Mouse (Mus musculus) splenic B cell, adult 2 months (primary cell): ENCODE data around the gene Chl1.
A peak's percentile ranks its signal among the peaks of the same experiment; 100 is the strongest.

Source experiments
- DNase-seq: peaks from one replicate; pipeline ENCODE4 v3.0.0-alpha.2; 2011; ENCODE audit warnings: low read depth, low spot score
- H3K27me3 ChIP-seq: 2 replicates; pipeline ENCODE4 v1.6.1; 2012; ENCODE audit warnings: mild to moderate bottlenecking, low read length, moderate library complexity, mixed read lengths; ENCODE audit not compliant: control insufficient read depth, poor library complexity, insufficient read depth, severe bottlenecking
- H3K36me3 ChIP-seq: 2 replicates; pipeline ENCODE4 v1.6.1; 2012; ENCODE audit warnings: mild to moderate bottlenecking, low read length, moderate library complexity, mixed read lengths; ENCODE audit not compliant: control insufficient read depth, poor library complexity, insufficient read depth, severe bottlenecking

Gene Chl1

GRCm38 (mm10) chr6:103665677-103666316, 155.4 kb downstream of the Chl1 start:
- no peaks in the 10 kb centered on the region for H3K36me3 ChIP-seq
- no peaks in the 10 kb centered on the region for H3K27me3 ChIP-seq
- no peak for DNase-seq

GRCm38 (mm10) chr6:103673111-103673510, 162.7 kb downstream of the Chl1 start:
- no peaks in the 10 kb centered on the region for H3K27me3 ChIP-seq
- H3K36me3 ChIP-seq = no peaks in the 10 kb centered on the region
- DNase-seq = no peak

DNA sequence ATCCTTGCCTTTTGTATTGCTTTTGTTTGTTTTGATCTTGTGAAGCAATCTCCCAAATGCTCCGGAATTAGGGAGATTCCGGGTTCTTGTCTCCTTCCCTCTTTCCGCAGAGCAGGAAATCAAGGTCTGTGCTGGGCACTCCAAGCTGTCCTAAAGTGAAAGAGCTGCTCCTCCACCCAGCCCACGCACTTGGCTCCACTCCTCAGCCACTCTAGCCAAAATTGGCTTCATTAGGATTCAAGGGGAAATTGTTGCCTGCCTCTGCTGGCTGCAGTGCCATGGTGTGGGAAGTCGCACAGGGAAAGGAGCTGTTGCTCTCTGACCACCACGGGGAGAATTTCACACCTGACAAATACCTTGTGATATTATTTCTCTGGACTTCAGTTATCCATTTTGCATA, 163.9 kb downstream of the Chl1 start:
- DNase-seq = no peak
- H3K36me3 ChIP-seq = no peaks in the 10 kb centered on the region
- no peaks in the 10 kb centered on the region for H3K27me3 ChIP-seq

DNA sequence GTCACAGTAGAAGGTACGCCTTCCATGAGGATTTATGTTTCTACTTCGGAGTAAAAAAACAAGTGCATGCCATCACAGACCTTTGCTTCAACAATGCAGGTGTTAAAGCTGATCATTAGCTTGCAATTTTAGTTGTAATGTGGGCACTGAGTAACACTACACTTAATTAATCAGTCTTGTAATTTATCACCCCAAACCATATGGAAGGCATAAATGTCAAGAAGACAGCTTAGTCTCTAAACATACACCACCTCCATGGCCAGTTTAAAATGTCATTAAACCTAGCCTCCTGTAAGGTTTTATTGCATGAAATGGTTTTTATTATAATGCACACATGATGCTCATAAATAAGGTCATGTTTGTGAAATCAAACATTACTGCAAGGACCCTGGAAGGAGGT, 164.8 kb downstream of the Chl1 start:
- no peak for DNase-seq
- Histone ChIP-seq H3K36me3 (no peaks in the 10 kb centered on the region), H3K27me3 (no peaks in the 10 kb centered on the region)

DNA sequence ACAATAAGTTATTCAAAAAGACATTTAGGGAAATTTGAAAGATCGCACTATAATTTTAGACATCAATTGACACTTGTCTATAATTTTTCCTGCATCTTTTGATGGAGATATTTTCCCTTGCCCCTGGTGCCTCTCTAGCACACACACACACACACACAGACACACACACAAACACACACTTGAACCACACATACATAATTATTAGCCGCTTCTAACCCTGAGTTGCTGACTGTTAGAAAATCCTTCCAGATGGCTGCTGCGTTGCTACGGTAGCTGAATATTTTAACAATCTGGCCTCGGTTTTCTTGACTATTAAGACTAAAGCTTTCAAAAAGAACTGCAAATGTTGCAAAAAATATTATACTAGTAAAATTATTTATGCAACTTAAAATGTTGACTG, 166.3 kb downstream of the Chl1 start:
- Histone ChIP-seq H3K27me3 (no peaks in the 10 kb centered on the region), H3K36me3 (no peaks in the 10 kb centered on the region)
- no peak for DNase-seq

DNA sequence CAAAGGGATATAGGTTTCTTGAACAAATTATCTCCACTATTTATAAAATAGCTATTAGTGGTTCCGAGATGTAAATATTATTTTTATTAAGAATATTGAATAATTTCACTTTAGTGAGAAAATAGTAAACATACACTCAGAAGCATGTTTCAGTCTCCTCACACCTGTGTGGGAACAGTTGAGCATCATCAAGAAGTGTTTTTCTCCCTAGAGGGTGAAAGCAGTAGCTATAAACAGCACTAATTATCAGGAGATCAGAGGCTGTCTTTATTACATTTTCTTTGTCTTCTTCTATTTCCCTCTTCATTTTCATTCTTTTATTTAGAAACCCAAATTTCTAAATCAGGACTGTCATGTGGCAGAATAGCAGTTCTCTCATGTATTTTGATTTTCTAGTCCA, 166.7 kb downstream of the Chl1 start:
- Histone ChIP-seq H3K27me3 (no peaks in the 10 kb centered on the region), H3K36me3 (no peaks in the 10 kb centered on the region)
- DNase-seq = no peak

DNA sequence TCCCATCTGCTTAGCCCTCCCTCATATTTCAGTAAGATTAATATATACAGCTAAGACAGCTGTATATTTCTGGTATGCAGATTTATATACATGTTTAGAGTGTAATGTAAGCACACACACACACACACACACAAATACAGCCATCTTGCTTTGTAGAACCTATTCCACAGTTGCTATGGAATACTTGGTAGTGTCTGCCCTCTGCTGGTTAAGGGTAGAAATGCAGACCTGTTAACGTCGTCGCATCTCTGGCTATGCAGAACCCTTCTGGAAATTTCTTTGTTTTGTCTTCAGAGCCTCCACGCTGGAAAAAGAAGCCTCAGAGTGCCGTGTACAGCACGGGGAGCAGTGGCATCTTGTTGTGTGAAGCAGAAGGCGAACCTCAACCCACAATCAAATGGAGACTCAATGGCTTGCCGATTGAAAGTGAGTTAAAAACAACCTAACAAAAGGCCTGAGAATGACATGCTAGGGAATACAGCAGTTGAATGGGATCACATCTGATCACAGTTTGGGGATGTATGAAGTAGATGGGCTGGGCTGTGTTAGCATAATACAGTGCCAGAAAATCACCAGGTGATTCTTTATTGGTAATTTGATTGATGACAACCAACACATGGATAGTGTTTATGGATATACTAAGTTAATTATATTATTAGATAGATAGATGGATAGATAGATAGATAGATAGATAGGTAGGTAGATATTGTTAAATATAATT, 172.6 kb downstream of the Chl1 start:
- peak; percentile 62 for DNase-seq
- H3K27me3 ChIP-seq = no peaks in the 10 kb centered on the region
- H3K36me3 ChIP-seq = no peaks in the 10 kb centered on the region

- no peak for DNase-seq
- Histone ChIP-seq H3K36me3 (no peaks in the 10 kb centered on the region), H3K27me3 (no peaks in the 10 kb centered on the region)
These were observed 182.1 kb downstream of the Chl1 start for GRCm38 (mm10) chr6:103692511-103692910.

GRCm38 (mm10) chr6:103697349-103698028, 187.1 kb downstream of the Chl1 start:
- Histone ChIP-seq H3K36me3 (no peaks in the 10 kb centered on the region), H3K27me3 (no peaks in the 10 kb centered on the region)
- peak; percentile 35 for DNase-seq

DNA sequence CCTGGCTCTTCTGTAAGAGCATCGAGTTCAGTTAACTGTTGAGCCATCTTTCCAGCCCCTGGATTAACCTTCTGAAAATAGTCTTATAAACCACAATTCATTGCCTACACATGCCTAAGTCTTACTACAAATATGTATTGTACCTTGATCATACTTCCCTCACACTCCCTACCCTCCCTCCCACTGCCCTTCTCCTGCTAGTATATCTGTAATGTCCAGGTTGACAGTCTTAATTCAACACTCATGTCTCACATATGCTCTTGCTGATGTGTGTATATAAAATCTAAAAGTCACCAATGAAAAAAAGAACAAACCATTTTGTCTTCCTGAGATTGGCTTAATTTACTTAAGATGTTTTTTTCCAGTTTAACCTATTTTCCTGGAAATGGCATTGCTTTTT, 189.1 kb downstream of the Chl1 start:
- Histone ChIP-seq H3K27me3 (no peaks in the 10 kb centered on the region), H3K36me3 (no peaks in the 10 kb centered on the region)
- no peak for DNase-seq

DNA sequence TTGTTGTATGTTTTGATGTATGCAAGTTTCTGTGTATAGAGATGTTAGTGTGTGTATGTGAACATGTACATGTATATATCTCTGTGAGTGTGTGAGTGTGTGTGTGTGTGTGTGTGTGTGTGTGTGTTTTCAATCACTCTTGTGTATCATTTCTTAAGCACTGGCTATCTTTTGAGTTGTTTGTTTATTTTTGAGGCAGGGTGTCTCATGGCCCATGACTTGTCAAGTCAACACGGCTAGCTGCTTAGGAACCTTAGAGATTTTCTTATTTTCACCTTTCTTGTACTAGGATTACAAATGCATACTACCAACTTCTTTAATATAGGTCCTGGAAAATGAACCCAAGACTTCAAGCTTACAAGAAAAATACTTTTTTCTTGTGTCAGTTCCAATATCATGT, 189.5 kb downstream of the Chl1 start:
- no peak for DNase-seq
- Histone ChIP-seq H3K36me3 (no peaks in the 10 kb centered on the region), H3K27me3 (no peaks in the 10 kb centered on the region)

- Histone ChIP-seq H3K27me3 (no peaks in the 10 kb centered on the region), H3K36me3 (no peaks in the 10 kb centered on the region)
- no peak for DNase-seq
These were observed 189.9 kb downstream of the Chl1 start for GRCm38 (mm10) chr6:103700336-103700735.

GRCm38 (mm10) chr6:103706366-103706765, 196.0 kb downstream of the Chl1 start:
- H3K36me3 ChIP-seq = no peaks in the 10 kb centered on the region
- H3K27me3 ChIP-seq = no peaks in the 10 kb centered on the region
- DNase-seq = no peak

- Histone ChIP-seq H3K36me3 (no peaks in the 10 kb centered on the region), H3K27me3 (no peaks in the 10 kb centered on the region)
- DNase-seq = no peak
These were observed 228.9 kb downstream of the Chl1 start for GRCm38 (mm10) chr6:103739291-103739690.

DNA sequence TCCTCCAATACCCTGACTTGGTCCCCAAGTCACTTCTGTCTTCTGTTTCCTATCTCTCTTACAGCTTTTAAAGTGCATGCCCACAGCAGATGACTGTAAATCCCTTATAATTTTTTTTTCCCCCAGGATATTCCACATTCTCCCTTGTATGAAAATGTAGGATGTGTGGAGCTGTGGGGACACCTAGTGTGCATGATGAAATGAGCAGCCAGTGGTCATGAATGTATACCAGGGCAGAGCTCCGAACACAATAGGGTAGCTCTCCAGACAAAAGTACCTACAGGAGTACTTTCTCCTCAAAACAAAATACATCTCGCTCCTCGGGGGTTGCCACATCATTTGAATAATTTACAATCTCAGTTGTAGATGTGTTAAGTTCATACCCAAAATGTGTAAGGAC, 232.4 kb downstream of the Chl1 start:
- no peak for DNase-seq
- no peaks in the 10 kb centered on the region for H3K27me3 ChIP-seq
- no peaks in the 10 kb centered on the region for H3K36me3 ChIP-seq
